9 mouse cellular contexts compared by ENCODE assay signal in the genomic region with DNA sequence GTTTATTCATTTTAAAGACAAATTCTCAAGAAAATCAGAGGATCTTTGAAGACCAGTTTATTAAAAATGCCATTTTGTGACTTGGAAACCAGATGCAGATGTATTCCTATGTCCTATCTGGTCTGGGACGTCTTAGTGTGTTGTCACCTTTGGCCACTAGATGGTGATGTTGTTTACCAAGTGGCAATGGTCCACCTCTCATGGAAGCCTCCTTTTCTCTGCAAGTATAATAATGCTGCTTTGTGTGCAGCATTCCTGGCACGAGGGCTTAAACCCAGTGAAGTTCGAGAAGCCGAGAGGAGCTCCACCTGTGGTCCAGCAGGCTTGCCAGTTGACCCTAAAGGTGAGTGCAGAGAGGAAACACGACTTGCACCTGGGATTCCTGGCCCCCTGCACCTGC. TPM values are rescaled to one million over a fixed set of nuclear protein-coding genes. Genes with fewer than 3 reads are reported as not detected.
DNase-seq lines count a peak whose midpoint lies in the region; ATAC-seq and TF ChIP-seq lines count a peak whose summit lies in the region.
"Had no signal": no experiment of that assay in that cellular context is flagged by ENCODE, and none has a peak within 500 bp of the region (broad histone marks: within the 10 kb centered on the region; RNA-seq: fewer than 3 reads in every experiment).

No protein-coding gene starts in this region.

- ATAC-seq in kidney, embryonic 16.5 days (ENCODE audit: low FRiP score, low TSS enrichment): 0 out of 2 replicates have a peak, but pooled peaks have one; percentile 60
- peak; percentile 56; the same call in 1 of the 2 replicates for ATAC-seq in limb, embryonic 14.5 days (ENCODE audit: low FRiP score, low read depth)
- ATAC-seq in neural tube, embryonic 13.5 days (ENCODE audit: low read depth): peak; percentile 84

- no peak overlapping the region for H3K4me3 ChIP-seq in E14TG2a.4 (replicated peaks; ENCODE audit: low read length)
- H3K4me3 ChIP-seq in embryonic facial prominence, embryonic 10.5 days: no peak overlapping the region
- no peak overlapping the region for H3K4me3 ChIP-seq in kidney, embryonic 16.5 days (ENCODE audit: low read length)
- no peak overlapping the region for H3K4me3 ChIP-seq in limb, embryonic 14.5 days (replicated peaks; ENCODE audit: low read length)
- H3K4me3 ChIP-seq in neural tube, embryonic 13.5 days: no peak overlapping the region
- H3K4me3 ChIP-seq: liver, embryonic 15.5 days had no signal

- no peak overlapping the region for H3K9ac ChIP-seq in kidney, embryonic 16.5 days (replicated peaks; ENCODE audit: low read length)
- no peak overlapping the region for H3K9ac ChIP-seq in limb, embryonic 14.5 days (ENCODE audit: low read depth, low read length, severe bottlenecking)
- no peak overlapping the region for H3K9ac ChIP-seq in neural tube, embryonic 13.5 days
- H3K9ac ChIP-seq: liver, embryonic 15.5 days had no signal

- H3K36me3 ChIP-seq in E14TG2a.4 (ENCODE audit: insufficient read depth, low read length): peaks cover 36% of the 10 kb centered on the region
- peaks cover 75% of the 10 kb centered on the region for H3K36me3 ChIP-seq in embryonic facial prominence, embryonic 10.5 days (replicated peaks)
- peaks cover 20% of the 10 kb centered on the region for H3K36me3 ChIP-seq in kidney, embryonic 16.5 days (ENCODE audit: insufficient read depth, low read length)
- peaks cover 42% of the 10 kb centered on the region for H3K36me3 ChIP-seq in limb, embryonic 14.5 days (ENCODE audit: control insufficient read depth, insufficient read depth, low read length)
- peaks cover 22% of the 10 kb centered on the region for H3K36me3 ChIP-seq in neural tube, embryonic 13.5 days

- no peaks in the 10 kb centered on the region for H3K9me3 ChIP-seq in E14TG2a.4 (ENCODE audit: low read length)
- H3K9me3 ChIP-seq in embryonic facial prominence, embryonic 10.5 days: no peaks in the 10 kb centered on the region
- H3K9me3 ChIP-seq in kidney, embryonic 16.5 days (ENCODE audit: low read length): no peaks in the 10 kb centered on the region
- H3K9me3 ChIP-seq in limb, embryonic 14.5 days (ENCODE audit: control insufficient read depth, low read length): no peaks in the 10 kb centered on the region
- H3K9me3 ChIP-seq in neural tube, embryonic 13.5 days: no peaks in the 10 kb centered on the region
- H3K9me3 ChIP-seq: liver, embryonic 15.5 days had no signal

- H3K27ac ChIP-seq in embryonic facial prominence, embryonic 10.5 days (replicated peaks): no peak overlapping the region
- no peak overlapping the region for H3K27ac ChIP-seq in kidney, embryonic 16.5 days (ENCODE audit: low read length)
- H3K27ac ChIP-seq in limb, embryonic 14.5 days (replicated peaks; ENCODE audit: low read depth, low read length): no peak overlapping the region
- H3K27ac ChIP-seq in neural tube, embryonic 13.5 days (replicated peaks): no peak overlapping the region
- H3K27ac ChIP-seq: liver, embryonic 15.5 days had no signal

- WGBS in embryonic facial prominence, embryonic 10.5 days: 17% methylated on average over 5 of the region's 5 CpGs
- 24% methylated on average over 5 of the region's 5 CpGs for WGBS in kidney, embryonic 16.5 days
- 19% methylated on average over 5 of the region's 5 CpGs for WGBS in limb, embryonic 14.5 days
- 9% methylated on average over 5 of the region's 5 CpGs for WGBS in neural tube, embryonic 13.5 days

- no peak for TF ChIP-seq POLR2A in limb, embryonic 14.5 days (IDR thresholded peaks at IDR 0.05; ENCODE audit: borderline replicate concordance, extremely low read depth, insufficient read depth, insufficient read length)

- peaks cover 6% of the 10 kb centered on the region for H3K4me1 ChIP-seq in E14TG2a.4 (replicated peaks; ENCODE audit: low read depth, low read length)
- peaks cover 5% of the 10 kb centered on the region; the same call in 1 of the 2 replicates for H3K4me1 ChIP-seq in embryonic facial prominence, embryonic 10.5 days
- H3K4me1 ChIP-seq in kidney, embryonic 16.5 days (ENCODE audit: insufficient read depth, low read length): peaks cover 12% of the 10 kb centered on the region
- no peaks in the 10 kb centered on the region for H3K4me1 ChIP-seq in limb, embryonic 14.5 days (ENCODE audit: control insufficient read depth, insufficient read depth, low read length)
- peaks cover 10% of the 10 kb centered on the region for H3K4me1 ChIP-seq in neural tube, embryonic 13.5 days (replicated peaks)
- H3K4me1 ChIP-seq: liver, embryonic 15.5 days had no signal

- no peaks in the 10 kb centered on the region for H3K27me3 ChIP-seq in E14TG2a.4 (ENCODE audit: insufficient read depth, low read length)
- no peaks in the 10 kb centered on the region for H3K27me3 ChIP-seq in embryonic facial prominence, embryonic 10.5 days (replicated peaks; ENCODE audit: low read depth, poor library complexity, severe bottlenecking)
- H3K27me3 ChIP-seq in kidney, embryonic 16.5 days (ENCODE audit: insufficient read depth, low read length): no peaks in the 10 kb centered on the region
- no peaks in the 10 kb centered on the region for H3K27me3 ChIP-seq in limb, embryonic 14.5 days (ENCODE audit: control insufficient read depth, insufficient read depth, low read length)
- no peaks in the 10 kb centered on the region for H3K27me3 ChIP-seq in neural tube, embryonic 13.5 days
- H3K27me3 ChIP-seq: liver, embryonic 15.5 days had no signal

- peak; percentile 80 for DNase-seq in adrenal gland, postnatal 10 days
- peak; percentile 57 for DNase-seq in embryonic facial prominence, embryonic 10.5 days (ENCODE audit: low spot score)
- peak; percentile 86 for DNase-seq in heart, adult 8-10 months (ENCODE audit: low spot score)
- peak; percentile 82 for DNase-seq in limb, embryonic 14.5 days (ENCODE audit: low spot score)
- DNase-seq in yolk sac, embryonic 10.5 days (ENCODE audit: low spot score): peak; percentile 39

- peak; percentile 67 for TF ChIP-seq CTCF in E14TG2a.4 (conservative IDR thresholded peaks at IDR 0.05; ENCODE audit: low read length)

- no peak overlapping the region for H3K4me2 ChIP-seq in kidney, embryonic 16.5 days (replicated peaks; ENCODE audit: low read depth, low read length)
- no peak overlapping the region for H3K4me2 ChIP-seq in limb, embryonic 14.5 days (replicated peaks; ENCODE audit: low read depth, low read length, severe bottlenecking)
- no peak overlapping the region for H3K4me2 ChIP-seq in neural tube, embryonic 13.5 days
- H3K4me2 ChIP-seq: liver, embryonic 15.5 days had no signal

RNA-seq across cellular contexts. Expression of a gene that starts 3.5 kb away (rescaled TPM):
- 1 to 10 TPM; 2.5 to 2.7 TPM for total RNA-seq in adrenal gland, postnatal 10 days (2021)
- polyA plus RNA-seq in embryonic facial prominence, embryonic 10.5 days (2016; fragmentation: Nextera tagmentation; extraction: Ambion mirVana): 0.67 and 1.2 TPM in 2 replicates
- 1 to 10 TPM in 2 of 4 experiments, under 1 TPM in 2; 0.72 to 1.5 (median 1.2) TPM for total RNA-seq in heart, adult 8-10 months (2022)
- polyA plus RNA-seq in kidney, embryonic 16.5 days (2015; fragmentation: Nextera tagmentation; extraction: Ambion mirVana): 1.3 and 2.1 TPM in 2 replicates
- 0.87 and 0.97 TPM in 2 replicates for polyA plus RNA-seq in limb, embryonic 14.5 days (2012; rRNA removed)
- polyA plus RNA-seq in limb, embryonic 14.5 days (2014; fragmentation: Nextera tagmentation; extraction: Ambion mirVana): 1.9 and 2.2 TPM in 2 replicates
- 1.1 and 1.2 TPM in 2 replicates for polyA plus RNA-seq in neural tube, embryonic 13.5 days (2015; fragmentation: Nextera tagmentation; extraction: Ambion mirVana)

RNA-seq across cellular contexts. Expression of a gene that starts 3.6 kb away (rescaled TPM):
- 1 to 10 TPM; 1.1 to 1.2 TPM for total RNA-seq in adrenal gland, postnatal 10 days (2021)
- polyA plus RNA-seq in embryonic facial prominence, embryonic 10.5 days (2016; fragmentation: Nextera tagmentation; extraction: Ambion mirVana): 0.05 and 0.13 TPM in 2 replicates
- under 1 TPM; 0.06 to 0.19 (median 0.06) TPM for total RNA-seq in heart, adult 8-10 months (2022)
- 0.09 and 0.16 TPM in 2 replicates for polyA plus RNA-seq in kidney, embryonic 16.5 days (2015; fragmentation: Nextera tagmentation; extraction: Ambion mirVana)
- 0.48 and 0.53 TPM in 2 replicates for polyA plus RNA-seq in limb, embryonic 14.5 days (2012; rRNA removed)
- polyA plus RNA-seq in limb, embryonic 14.5 days (2014; fragmentation: Nextera tagmentation; extraction: Ambion mirVana): 0.15 and 0.28 TPM in 2 replicates
- polyA plus RNA-seq in neural tube, embryonic 13.5 days (2015; fragmentation: Nextera tagmentation; extraction: Ambion mirVana): 0.11 and 0.18 TPM in 2 replicates

RNA-seq across cellular contexts. Expression of a gene that starts 43.6 kb away (rescaled TPM):
- 100 to 1,000 TPM; 102 to 106 TPM for total RNA-seq in adrenal gland, postnatal 10 days (2021)
- polyA plus RNA-seq in embryonic facial prominence, embryonic 10.5 days (2016; fragmentation: Nextera tagmentation; extraction: Ambion mirVana): 182 and 187 TPM in 2 replicates
- 100 to 1,000 TPM in 1 of 4 experiments, 10 to 100 TPM in 3; 83.1 to 103 (median 96.0) TPM for total RNA-seq in heart, adult 8-10 months (2022)
- polyA plus RNA-seq in kidney, embryonic 16.5 days (2015; fragmentation: Nextera tagmentation; extraction: Ambion mirVana): 155 and 163 TPM in 2 replicates
- 91.6 and 94.8 TPM in 2 replicates for polyA plus RNA-seq in limb, embryonic 14.5 days (2012; rRNA removed)
- polyA plus RNA-seq in limb, embryonic 14.5 days (2014; fragmentation: Nextera tagmentation; extraction: Ambion mirVana): 188 and 197 TPM in 2 replicates
- 190 and 205 TPM in 2 replicates for polyA plus RNA-seq in neural tube, embryonic 13.5 days (2015; fragmentation: Nextera tagmentation; extraction: Ambion mirVana)
